Mouse (Mus musculus) heart, adult 2 months (tissue): ENCODE results near the gene Gabbr2.
A peak's percentile ranks its signal among the peaks of the same experiment; 100 is the strongest.

Source experiments
- CTCF ChIP-seq: fragments of 200-600 bp; IDR thresholded peaks from 2 replicates; pipeline ENCODE4 v1.8.1; 2022; ENCODE audit warnings: antibody characterized with exemption, mild to moderate bottlenecking, moderate library complexity
- POLR2A ChIP-seq: fragments of 200-500 bp; IDR thresholded peaks from 2 replicates; pipeline ENCODE4 v1.6.1; 2011; ENCODE audit warnings: mild to moderate bottlenecking, low read depth, low read length, control low read depth; ENCODE audit not compliant: insufficient read depth

DNA sequence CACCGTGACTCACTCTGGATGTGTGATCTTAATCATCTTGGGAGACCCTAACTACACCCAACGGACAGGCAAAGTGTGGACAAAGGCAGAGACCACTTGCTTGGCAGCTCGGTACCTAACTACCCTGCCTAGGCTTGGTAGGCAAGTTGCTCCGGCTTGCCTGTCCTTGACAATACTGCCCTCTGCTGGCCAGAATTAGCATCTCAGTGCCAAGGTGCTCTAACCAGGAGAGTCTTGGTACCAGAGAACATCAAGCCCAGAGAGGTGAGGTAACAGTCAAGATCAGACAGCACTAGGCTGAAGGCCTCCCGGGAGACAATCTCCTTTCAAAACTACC, 45.6 kb upstream of the Gabbr2 start:
- TF ChIP-seq POLR2A (no peak), CTCF (peak; percentile 97)
